Mouse (Mus musculus) effector memory CD4-positive, alpha-beta T cell, adult 5 months (primary cell): ENCODE results near the gene 3110021N24Rik. TPM values are rescaled to one million over a fixed set of nuclear protein-coding genes. Genes with fewer than 3 reads are reported as not detected.

Experiments
- polyA plus RNA-seq: library from polyadenylated mRNA; unstranded; fragments of 100-300 nt; shearing (Covaris generic); gene quantifications from one replicate; pipeline ENCODE4 v1.2.1, GENCODE M21; 2017

Gene 3110021N24Rik
- not detected for polyA plus RNA-seq

DNA sequence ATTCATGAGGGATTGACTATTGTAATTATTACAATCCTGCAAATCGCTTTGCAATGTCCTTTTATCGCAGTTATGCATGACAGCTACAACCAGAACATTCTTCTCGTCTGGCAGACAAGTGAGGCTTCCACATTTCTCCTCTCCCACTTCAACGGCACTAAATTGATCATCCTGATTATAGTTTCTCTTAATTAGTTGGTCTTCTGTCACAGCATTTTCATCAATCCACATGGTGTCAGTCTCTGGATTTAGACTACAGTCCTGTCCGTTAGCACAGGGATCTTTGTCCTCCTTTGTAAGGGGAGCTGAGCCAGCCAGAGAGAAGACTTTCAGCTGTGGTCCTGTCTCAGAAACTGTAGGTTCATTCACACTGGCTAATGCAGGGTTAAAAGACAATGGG is at the start of gene 3110021N24Rik:
Gene 3110021N24Rik, plus strand, starts transcription at position 301 of the 400 bp plus-strand sequence.

DNA sequence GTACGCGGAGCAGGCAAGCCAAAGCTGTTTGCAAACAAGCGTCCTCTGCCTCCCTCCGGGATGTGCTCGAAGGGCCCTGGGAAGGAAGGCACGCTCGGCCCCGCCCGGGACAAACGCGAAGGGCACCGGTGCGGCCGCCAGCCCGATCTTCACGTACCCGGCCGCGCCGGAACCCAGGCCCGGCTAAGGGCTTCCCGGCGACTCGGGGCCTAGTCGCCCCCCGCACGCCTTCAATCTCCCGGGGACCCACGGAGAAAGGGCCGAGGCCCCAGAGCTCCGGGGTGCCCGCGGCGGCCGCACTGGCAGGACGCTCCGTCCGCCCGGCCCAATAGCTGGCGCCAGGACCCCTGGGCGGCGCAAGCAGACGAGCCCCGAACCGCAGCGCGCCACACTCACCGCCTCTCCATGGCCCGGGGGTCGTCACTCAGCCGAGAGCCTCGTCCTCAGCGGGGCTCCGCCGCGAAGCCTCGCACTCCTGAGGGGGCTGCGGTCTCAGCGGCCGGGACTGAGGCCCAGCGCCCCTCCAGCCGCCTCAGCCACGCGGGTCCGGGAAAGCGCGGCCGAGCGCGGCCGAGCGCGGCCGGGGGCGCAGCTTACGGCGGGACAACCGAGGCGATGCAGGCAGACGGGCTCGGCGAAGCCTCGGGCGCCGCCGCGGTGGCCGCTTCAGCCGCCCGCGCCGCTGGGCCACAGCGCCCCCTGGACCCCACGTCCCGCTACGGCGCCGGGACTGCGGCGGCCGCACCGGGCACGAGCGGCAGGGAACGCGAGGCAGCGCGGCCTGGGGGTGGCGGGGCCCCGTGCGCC is 60.8 kb downstream of the 3110021N24Rik start, which contains the start of gene Zfyve9:
Gene Zfyve9, minus strand, starts transcription at position 742 of the 807 bp plus-strand sequence.

Other genes with a start within 250 kb of the 3110021N24Rik start
- 72.7 TPM for gene Prpf38a, start 140.3 kb upstream of the 3110021N24Rik start, polyA plus RNA-seq
- 5.6 TPM for gene Orc1, start 140.2 kb upstream of the 3110021N24Rik start, polyA plus RNA-seq
- 69.2 TPM for gene Cc2d1b, start 99.7 kb upstream of the 3110021N24Rik start, polyA plus RNA-seq
- gene Zfyve9, start 61.1 kb downstream of the 3110021N24Rik start, polyA plus RNA-seq = 0.16 TPM
- 42.3 TPM for gene Btf3l4, start 114.0 kb downstream of the 3110021N24Rik start, polyA plus RNA-seq
- gene Txndc12, start 115.0 kb downstream of the 3110021N24Rik start, polyA plus RNA-seq = 13.8 TPM
- 27.7 TPM for gene Kti12, start 128.1 kb downstream of the 3110021N24Rik start, polyA plus RNA-seq
- gene A730015C16Rik, start 129.0 kb downstream of the 3110021N24Rik start, polyA plus RNA-seq = 0.41 TPM
- 0.36 TPM for gene Rab3b, start 159.4 kb downstream of the 3110021N24Rik start, polyA plus RNA-seq